Mouse (Mus musculus): ENCODE results near the gene Rhox12. TPM values are rescaled to one million over a fixed set of nuclear protein-coding genes. Genes with fewer than 3 reads are reported as not detected.

The Rhox12 gene
- polyA plus RNA-seq (2015; fragmentation: Illumina TruSeq; extraction: RNeasy Lipid Tissue Mini Kit (QIAGEN cat#74804); ENCODE audit: insufficient read depth, low read depth, low replicate concordance): not detected

GRCm38 (mm10) chrX:38110807-38111206, at the start of gene Rhox12:
TSS of gene Rhox12 (minus strand) at chrX:38110907.

GRCm38 (mm10) chrX:38120982-38121381, 10.3 kb upstream of the Rhox12 start, which contains the start of gene Rhox13:
TSS of gene Rhox13 (plus strand) at chrX:38121219.

DNA sequence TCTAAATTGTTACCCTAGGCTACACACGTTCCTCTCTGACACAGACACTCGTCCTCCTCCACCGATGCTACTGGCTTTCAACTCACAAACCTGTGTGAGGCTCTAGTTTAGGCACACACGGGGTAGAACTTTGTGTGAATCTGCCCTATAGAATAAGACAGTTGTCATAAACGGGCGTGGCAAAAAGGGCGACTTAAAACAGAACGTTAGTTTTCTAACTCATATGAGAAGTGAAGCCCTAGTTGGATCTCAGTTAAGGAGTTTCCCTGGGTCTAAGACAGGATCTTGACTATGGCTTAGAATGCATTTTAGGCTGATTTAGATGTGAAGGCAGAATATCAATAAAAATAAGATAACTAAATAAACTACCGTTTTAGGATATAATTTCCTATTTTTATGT, 25.7 kb downstream of the Rhox12 start, which contains the start of gene Rhox11:
TSS of gene Rhox11 (minus strand) at position 101 of the 400 bp plus-strand sequence.

DNA sequence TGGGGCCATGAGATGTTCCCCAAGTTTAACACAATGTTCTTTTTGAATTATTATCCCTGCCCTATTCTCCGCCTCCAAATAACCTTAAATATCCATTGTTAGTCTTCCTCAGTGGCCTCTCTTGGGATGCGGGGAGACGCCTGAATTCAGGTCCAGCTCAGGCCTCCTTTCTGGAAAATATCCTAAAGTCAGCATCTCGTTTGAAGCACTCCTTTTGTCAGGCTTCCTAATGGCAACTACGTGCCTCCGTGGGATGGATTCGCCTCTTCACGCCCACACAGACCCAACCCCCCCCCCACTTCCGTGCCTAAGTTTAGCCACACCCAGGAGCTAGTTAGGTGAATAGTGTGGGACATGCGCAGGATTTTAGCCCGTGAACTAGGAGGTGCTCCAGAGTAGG, 44.5 kb downstream of the Rhox12 start, which contains the start of gene Rhox10:
TSS of gene Rhox10 (plus strand) at position 301 of the 400 bp plus-strand sequence.

Other genes starting within 250 kb of the Rhox12 start
- not detected for gene Rhox8, start 232.0 kb downstream of the Rhox12 start, polyA plus RNA-seq (2015; fragmentation: Illumina TruSeq; extraction: RNeasy Lipid Tissue Mini Kit (QIAGEN cat#74804); ENCODE audit: insufficient read depth, low read depth, low replicate concordance)
- gene Rhox7b, start 213.7 kb downstream of the Rhox12 start, polyA plus RNA-seq (2015; fragmentation: Illumina TruSeq; extraction: RNeasy Lipid Tissue Mini Kit (QIAGEN cat#74804); ENCODE audit: insufficient read depth, low read depth, low replicate concordance): not detected
- gene Rhox9, start 209.1 kb downstream of the Rhox12 start, polyA plus RNA-seq (2015; fragmentation: Illumina TruSeq; extraction: RNeasy Lipid Tissue Mini Kit (QIAGEN cat#74804); ENCODE audit: insufficient read depth, low read depth, low replicate concordance): not detected
- gene Btg1-ps1, start 92.1 kb downstream of the Rhox12 start, polyA plus RNA-seq (2015; fragmentation: Illumina TruSeq; extraction: RNeasy Lipid Tissue Mini Kit (QIAGEN cat#74804); ENCODE audit: insufficient read depth, low read depth, low replicate concordance): not detected
- not detected for gene Btg1-ps2, start 67.8 kb downstream of the Rhox12 start, polyA plus RNA-seq (2015; fragmentation: Illumina TruSeq; extraction: RNeasy Lipid Tissue Mini Kit (QIAGEN cat#74804); ENCODE audit: insufficient read depth, low read depth, low replicate concordance)
- gene Rhox10, start 44.4 kb downstream of the Rhox12 start, polyA plus RNA-seq (2015; fragmentation: Illumina TruSeq; extraction: RNeasy Lipid Tissue Mini Kit (QIAGEN cat#74804); ENCODE audit: insufficient read depth, low read depth, low replicate concordance): not detected
- not detected for gene Rhox11, start 25.8 kb downstream of the Rhox12 start, polyA plus RNA-seq (2015; fragmentation: Illumina TruSeq; extraction: RNeasy Lipid Tissue Mini Kit (QIAGEN cat#74804); ENCODE audit: insufficient read depth, low read depth, low replicate concordance)
- not detected for gene Rhox13, start 10.3 kb upstream of the Rhox12 start, polyA plus RNA-seq (2015; fragmentation: Illumina TruSeq; extraction: RNeasy Lipid Tissue Mini Kit (QIAGEN cat#74804); ENCODE audit: insufficient read depth, low read depth, low replicate concordance)
- 2.5 TPM for gene Zbtb33, start 78.9 kb upstream of the Rhox12 start, polyA plus RNA-seq (2015; fragmentation: Illumina TruSeq; extraction: RNeasy Lipid Tissue Mini Kit (QIAGEN cat#74804); ENCODE audit: insufficient read depth, low read depth, low replicate concordance)
- 3.0 TPM for gene Tmem255a, start 141.5 kb upstream of the Rhox12 start, polyA plus RNA-seq (2015; fragmentation: Illumina TruSeq; extraction: RNeasy Lipid Tissue Mini Kit (QIAGEN cat#74804); ENCODE audit: insufficient read depth, low read depth, low replicate concordance)
- gene Atp1b4, start 205.3 kb upstream of the Rhox12 start, polyA plus RNA-seq (2015; fragmentation: Illumina TruSeq; extraction: RNeasy Lipid Tissue Mini Kit (QIAGEN cat#74804); ENCODE audit: insufficient read depth, low read depth, low replicate concordance): not detected